ENCODE assay signal across 12 mouse cellular contexts in genomic region chr3:13250721-13251120, GRCm38 (mm10).
"Had no signal": no experiment of that assay in that cellular context is flagged by ENCODE, and none has a peak within 500 bp of the region (broad histone marks: within the 10 kb centered on the region; RNA-seq: fewer than 3 reads in every experiment).

No protein-coding gene starts in this region.

- H3K4me1 ChIP-seq: midbrain, embryonic 10.5 days; midbrain, embryonic 12.5 days; midbrain, embryonic 15.5 days; neural tube, embryonic 12.5 days had no signal

- H3K9me3 ChIP-seq: midbrain, embryonic 10.5 days; midbrain, embryonic 12.5 days; midbrain, embryonic 15.5 days; neural tube, embryonic 12.5 days had no signal

- H3K9ac ChIP-seq: lung, embryonic 14.5 days; midbrain, embryonic 12.5 days; midbrain, embryonic 15.5 days; neural tube, embryonic 12.5 days had no signal

- H3K27me3 ChIP-seq: midbrain, embryonic 12.5 days; midbrain, embryonic 15.5 days; neural tube, embryonic 12.5 days had no signal

- H3K36me3 ChIP-seq: midbrain, embryonic 10.5 days; midbrain, embryonic 12.5 days; midbrain, embryonic 15.5 days; neural tube, embryonic 12.5 days had no signal

- H3K27ac ChIP-seq: midbrain, embryonic 10.5 days; midbrain, embryonic 12.5 days; midbrain, embryonic 15.5 days; neural tube, embryonic 12.5 days had no signal

- H3K4me2 ChIP-seq: lung, embryonic 14.5 days; midbrain, embryonic 12.5 days; midbrain, embryonic 15.5 days; neural tube, embryonic 12.5 days had no signal

- ATAC-seq: midbrain, embryonic 15.5 days had no signal

- DNase-seq: lung, adult 18-20 months; lung, embryonic 14.5 days; lung, postnatal 10 days; lung, postnatal 4 days; right cerebral cortex, postnatal 14 days; thymus, adult 18-20 months; thymus, postnatal 14 days; thymus, postnatal 36 days had no signal

- H3K4me3 ChIP-seq: midbrain, embryonic 10.5 days; midbrain, embryonic 12.5 days; midbrain, embryonic 15.5 days; neural tube, embryonic 12.5 days had no signal
